Mouse (Mus musculus) embryonic facial prominence, embryonic 14.5 days (tissue): ENCODE results near the gene Clint1. TPM values are rescaled to one million over a fixed set of nuclear protein-coding genes. Genes with fewer than 3 reads are reported as not detected.
"Not testable (repeated sequence)": the region's sequence is repeated elsewhere in the genome, so short reads cannot be mapped to it uniquely, and the experiment has no call there.

ENCODE experiments used
- ATAC-seq: fragments of 200-750 bp; cut with Nextera tagmentation; 2 replicates; pipeline ENCODE4 v1.8.0; 2017; ENCODE audit warnings: low read depth, moderate number of reproducible peaks, moderate TSS enrichment
- DNase-seq: peaks from one replicate; pipeline ENCODE4 v3.0.0-alpha.2; 2015; ENCODE audit warnings: low spot score
- H3K27ac ChIP-seq: fragments of 300-500 bp; sonication (generic); replicated peaks from 2 replicates; pipeline ENCODE4 v1.5.1; 2014; ENCODE audit warnings: low read depth, mild to moderate bottlenecking, low read length, moderate library complexity
- H3K27me3 ChIP-seq: fragments of 300-500 bp; sonication (generic); replicated peaks from 2 replicates; pipeline ENCODE4 v1.6.1; 2014; ENCODE audit warnings: low read length; ENCODE audit not compliant: control insufficient read depth, insufficient read depth
- H3K36me3 ChIP-seq: fragments of 300-500 bp; sonication (generic); 2 replicates; pipeline ENCODE4 v1.6.1; 2014; ENCODE audit warnings: low read length, mixed read lengths; ENCODE audit not compliant: control insufficient read depth, insufficient read depth
- H3K4me1 ChIP-seq: fragments of 300-500 bp; sonication (generic); 2 replicates; pipeline ENCODE4 v1.6.1; 2014; ENCODE audit warnings: antibody characterized with exemption, low read length; ENCODE audit not compliant: control insufficient read depth, insufficient read depth
- H3K4me2 ChIP-seq: fragments of 300-500 bp; sonication (generic); 2 replicates; pipeline ENCODE4 v1.6.1; 2014; ENCODE audit warnings: low read depth, mild to moderate bottlenecking, low read length, moderate library complexity, mixed read lengths
- H3K4me3 ChIP-seq: fragments of 300-500 bp; sonication (generic); 2 replicates; pipeline ENCODE4 v1.5.1; 2014; ENCODE audit warnings: low read depth, mild to moderate bottlenecking, low read length
- H3K9ac ChIP-seq: fragments of 300-500 bp; sonication (generic); 2 replicates; pipeline ENCODE4 v1.6.1; 2014; ENCODE audit warnings: low read depth, mild to moderate bottlenecking, low read length, moderate library complexity, mixed read lengths
- H3K9me3 ChIP-seq: fragments of 300-500 bp; sonication (generic); 2 replicates; pipeline ENCODE4 v1.6.1; 2016; ENCODE audit warnings: low read length; ENCODE audit not compliant: control insufficient read depth
- WGBS: fragments of 180-500 bp; shearing (Covaris S2); extraction: QIAGEN DNeasy Blood & Tissue Kit; methylation state at CpG from one replicate; pipeline ENCODE4 v1.1.7; 2014; 5-methylcytosine and 5-hydroxymethylcytosine counted together
- polyA plus RNA-seq: library from polyadenylated mRNA; unstranded; fragments of >200 nt; fragmentation: Nextera tagmentation; extraction: Ambion mirVana; gene quantifications from 2 replicates; pipeline ENCODE4 v1.2.1, GENCODE M21; 2014

Clint1 gene
- polyA plus RNA-seq, 1 experiment from 2014 or later, result 79.1 TPM

- ATAC-seq, result no peak
- Histone ChIP-seq H3K9ac (no peak overlapping the region), H3K27me3 (no peaks in the 10 kb centered on the region), H3K4me1 (no peaks in the 10 kb centered on the region), H3K4me2 (no peak overlapping the region), H3K27ac (no peak overlapping the region), H3K9me3 (no peaks in the 10 kb centered on the region), H3K36me3 (0 out of 2 replicates have a peak, but pooled peaks cover 8% of the 10 kb centered on the region), H3K4me3 (no peak overlapping the region)
- 86% methylated on average over 3 of the region's 3 CpGs for WGBS
- DNase-seq, result no peak
Measured at GRCm38 (mm10) chr11:45864409-45864808, 12.6 kb downstream of the Clint1 start.

- no peak overlapping the region for H3K9ac ChIP-seq
- H3K4me1 ChIP-seq, result no peaks in the 10 kb centered on the region
- no peaks in the 10 kb centered on the region for H3K27me3 ChIP-seq
- H3K4me3 ChIP-seq, result no peak overlapping the region
- 0 out of 2 replicates have a peak, but pooled peaks cover 3% of the 10 kb centered on the region for H3K36me3 ChIP-seq
- H3K9me3 ChIP-seq, result no peaks in the 10 kb centered on the region
- ATAC-seq (no peak), DNase-seq (no peak)
- no peak overlapping the region for H3K4me2 ChIP-seq
- no peak overlapping the region for H3K27ac ChIP-seq
- 80% methylated on average over 2 of the region's 2 CpGs for WGBS
Measured at GRCm38 (mm10) chr11:45865861-45866260, 14.0 kb downstream of the Clint1 start.

- Histone ChIP-seq H3K4me3 (no peak overlapping the region), H3K4me2 (no peak overlapping the region), H3K9me3 (no peaks in the 10 kb centered on the region), H3K9ac (no peak overlapping the region), H3K36me3 (no peaks in the 10 kb centered on the region), H3K27ac (no peak overlapping the region), H3K4me1 (no peaks in the 10 kb centered on the region), H3K27me3 (no peaks in the 10 kb centered on the region)
- DNase-seq, result no peak
- no peak for ATAC-seq
- WGBS, result 89% methylated on average over 4 of the region's 4 CpGs
Measured at GRCm38 (mm10) chr11:45866534-45866933, 14.7 kb downstream of the Clint1 start.

- WGBS, result 80% methylated on average over 1 of the region's 1 CpGs
- H3K27me3 ChIP-seq, result no peaks in the 10 kb centered on the region
- no peak overlapping the region for H3K27ac ChIP-seq
- no peak overlapping the region for H3K9ac ChIP-seq
- no peak for ATAC-seq
- H3K4me1 ChIP-seq, result 0 out of 2 replicates have a peak, but pooled peaks cover 3% of the 10 kb centered on the region
- H3K9me3 ChIP-seq, result no peaks in the 10 kb centered on the region
- DNase-seq, result no peak
- H3K4me3 ChIP-seq, result no peak overlapping the region
- no peak overlapping the region for H3K4me2 ChIP-seq
- 0 out of 2 replicates have a peak, but pooled peaks cover 12% of the 10 kb centered on the region for H3K36me3 ChIP-seq
Measured at GRCm38 (mm10) chr11:45873666-45874065, 21.8 kb downstream of the Clint1 start.

GRCm38 (mm10) chr11:45874251-45874650, 22.4 kb downstream of the Clint1 start:
- Histone ChIP-seq H3K9me3 (no peaks in the 10 kb centered on the region), H3K9ac (no peak overlapping the region), H3K36me3 (0 out of 2 replicates have a peak, but pooled peaks cover 12% of the 10 kb centered on the region), H3K27ac (no peak overlapping the region), H3K4me3 (no peak overlapping the region), H3K27me3 (no peaks in the 10 kb centered on the region), H3K4me1 (0 out of 2 replicates have a peak, but pooled peaks cover 3% of the 10 kb centered on the region), H3K4me2 (no peak overlapping the region)
- 96% methylated on average over 6 of the region's 6 CpGs for WGBS
- DNase-seq, result no peak
- no peak for ATAC-seq

GRCm38 (mm10) chr11:45875351-45875935, 23.6 kb downstream of the Clint1 start:
- WGBS, result 79% methylated on average over 7 of the region's 7 CpGs
- Histone ChIP-seq H3K27me3 (no peaks in the 10 kb centered on the region), H3K27ac (no peak overlapping the region), H3K4me1 (0 out of 2 replicates have a peak, but pooled peaks cover 5% of the 10 kb centered on the region), H3K36me3 (0 out of 2 replicates have a peak, but pooled peaks cover 12% of the 10 kb centered on the region), H3K9me3 (no peaks in the 10 kb centered on the region), H3K4me3 (no peak overlapping the region), H3K4me2 (no peak overlapping the region), H3K9ac (no peak overlapping the region)
- ATAC-seq (no peak), DNase-seq (no peak)

GRCm38 (mm10) chr11:45876036-45876435, 24.2 kb downstream of the Clint1 start:
- no peak overlapping the region for H3K9ac ChIP-seq
- H3K4me3 ChIP-seq, result no peak overlapping the region
- 86% methylated on average over 2 of the region's 2 CpGs for WGBS
- ATAC-seq (no peak), DNase-seq (no peak)
- H3K4me1 ChIP-seq, result 0 out of 2 replicates have a peak, but pooled peaks cover 9% of the 10 kb centered on the region
- H3K36me3 ChIP-seq, result 0 out of 2 replicates have a peak, but pooled peaks cover 12% of the 10 kb centered on the region
- no peak overlapping the region for H3K27ac ChIP-seq
- no peak overlapping the region for H3K4me2 ChIP-seq
- H3K27me3 ChIP-seq, result no peaks in the 10 kb centered on the region
- H3K9me3 ChIP-seq, result no peaks in the 10 kb centered on the region

GRCm38 (mm10) chr11:45879366-45879765, 27.5 kb downstream of the Clint1 start:
- H3K9me3 ChIP-seq, H3K27ac ChIP-seq, H3K4me3 ChIP-seq, H3K36me3 ChIP-seq, ATAC-seq, H3K27me3 ChIP-seq, DNase-seq, H3K4me2 ChIP-seq, H3K9ac ChIP-seq: not testable (repeated sequence)
- WGBS, result 69% methylated on average over 4 of the region's 4 CpGs
- peaks cover 18% of the 10 kb centered on the region for H3K4me1 ChIP-seq
